Mouse (Mus musculus) adrenal gland, postnatal 10 days (tissue): ENCODE data around the gene Rhd. TPM values are rescaled to one million over a fixed set of nuclear protein-coding genes. Genes with fewer than 3 reads are reported as not detected.
A peak's percentile ranks its signal among the peaks of the same experiment; 100 is the strongest.
"Not testable (repeated sequence)": the region's sequence is repeated elsewhere in the genome, so short reads cannot be mapped to it uniquely, and the experiment has no call there.

Source experiments
- DNase-seq: peaks from one replicate; pipeline ENCODE4 v3.0.0; 2021; ENCODE audit warnings: mixed read lengths
- total RNA-seq, 2 experiments: library from RNA; stranded (reverse); gene quantifications; 2 replicates each; pipeline ENCODE4 v1.2.3; 2021

The Rhd gene
- total RNA-seq, 2 experiments from 2014 or later = 2.5 to 7.2 TPM

GRCm38 (mm10) chr4:134911406-134911805 lies 47.1 kb downstream of the Rhd start:
- not testable (repeated sequence) for DNase-seq

GRCm38 (mm10) chr4:134913413-134913812 lies 49.1 kb downstream of the Rhd start:
- DNase-seq = peak; percentile 85

GRCm38 (mm10) chr4:134914122-134914863 lies 50.0 kb downstream of the Rhd start:
- no peak for DNase-seq

GRCm38 (mm10) chr4:134914864-134915209 lies 50.5 kb downstream of the Rhd start, which contains the start of gene Tmem50a:
Gene Tmem50a, minus strand, starts transcription at chr4:134915024.
- peak; percentile 97 for DNase-seq

- no peak for DNase-seq
Measured at GRCm38 (mm10) chr4:134915223-134916050, 51.1 kb downstream of the Rhd start.

- no peak for DNase-seq
Measured at GRCm38 (mm10) chr4:134917194-134917593, 52.9 kb downstream of the Rhd start.

- peak; percentile 84 for DNase-seq
Measured at GRCm38 (mm10) chr4:134918381-134918780, 54.0 kb downstream of the Rhd start.

GRCm38 (mm10) chr4:134919733-134920540 lies 55.6 kb downstream of the Rhd start:
- no peak for DNase-seq

- no peak for DNase-seq
Measured at GRCm38 (mm10) chr4:134920631-134921030, 56.3 kb downstream of the Rhd start.

GRCm38 (mm10) chr4:134921703-134922102 lies 57.4 kb downstream of the Rhd start:
- DNase-seq = no peak

- peak; percentile 47 for DNase-seq
Measured at GRCm38 (mm10) chr4:134922111-134922924, 58.0 kb downstream of the Rhd start.

GRCm38 (mm10) chr4:134922925-134923244 lies 58.5 kb downstream of the Rhd start:
- DNase-seq = peak; percentile 85

- DNase-seq = peak; percentile 98
Measured at GRCm38 (mm10) chr4:134923258-134924018, 59.1 kb downstream of the Rhd start, which contains the start of gene Rsrp1. Gene Rsrp1, plus strand, starts transcription at chr4:134923592.

- DNase-seq = peak; percentile 83
Measured at GRCm38 (mm10) chr4:134924019-134924741, 59.8 kb downstream of the Rhd start.

GRCm38 (mm10) chr4:134925206-134925605 lies 60.9 kb downstream of the Rhd start:
- peak; percentile 73 for DNase-seq

GRCm38 (mm10) chr4:134927815-134928463 lies 63.6 kb downstream of the Rhd start:
- DNase-seq = no peak

GRCm38 (mm10) chr4:134928464-134928836 lies 64.1 kb downstream of the Rhd start:
- DNase-seq = no peak

- no peak for DNase-seq
Measured at GRCm38 (mm10) chr4:134929536-134929935, 65.2 kb downstream of the Rhd start.

- DNase-seq = no peak
Measured at GRCm38 (mm10) chr4:134930190-134930589, 65.9 kb downstream of the Rhd start.
